Mouse (Mus musculus): ENCODE results near the gene Slc25a21.

DNA sequence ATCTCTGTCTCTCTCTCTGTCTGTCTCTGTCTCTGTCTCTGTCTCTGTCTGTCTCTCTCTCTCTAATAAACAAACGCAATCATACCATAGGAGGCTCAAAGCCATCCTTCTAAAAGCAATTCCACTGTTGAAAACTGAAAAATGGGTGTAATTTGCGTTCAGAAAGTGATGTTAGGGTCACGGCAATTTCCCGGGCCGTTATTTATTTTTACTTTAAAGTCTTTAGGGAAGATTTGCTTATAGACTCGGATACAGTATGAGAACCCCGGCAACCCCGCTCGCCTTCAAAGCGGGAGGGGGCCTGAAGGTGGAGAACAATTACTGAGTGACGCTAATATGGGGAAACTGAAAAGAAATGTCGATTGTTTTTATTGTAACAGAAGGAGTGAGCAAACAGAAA lies 506.3 kb downstream of the Slc25a21 start:
- TF ChIP-seq CTCF (IDR thresholded peaks at IDR 0.05; ENCODE audit: low read depth, low read length) (no peak), POLR2A (IDR thresholded peaks at IDR 0.05; ENCODE audit: borderline replicate concordance, low read depth, low read length) (no peak)
